Comparison of ENCODE assay signal across 8 mouse cellular contexts in the genomic region with DNA sequence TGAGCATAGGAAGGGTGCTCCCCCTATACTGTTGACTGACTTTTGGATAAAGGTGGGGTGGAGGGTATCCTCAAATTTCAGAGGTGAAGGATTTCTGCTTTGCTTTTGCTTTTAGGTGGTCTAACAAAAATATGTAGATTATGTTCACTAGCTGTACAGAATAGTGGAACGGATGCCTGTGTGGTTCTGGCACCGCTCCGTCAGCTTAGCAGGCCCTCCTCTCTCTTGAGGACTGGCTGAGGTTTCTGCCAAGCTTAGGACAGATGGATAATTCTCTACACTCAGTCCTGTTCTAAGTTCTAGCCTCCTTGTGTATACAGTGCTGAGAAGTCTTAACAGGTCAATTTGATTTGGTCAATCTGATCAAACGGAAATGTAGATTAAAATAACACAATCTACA. TPM values are rescaled to one million over a fixed set of nuclear protein-coding genes. Genes with fewer than 3 reads are reported as not detected.
DNase-seq lines count a peak whose midpoint lies in the region; ATAC-seq and TF ChIP-seq lines count a peak whose summit lies in the region.

No protein-coding gene starts in this region.

- H3K27me3 ChIP-seq in erythroblast, embryonic 14.5 days (ENCODE audit: control insufficient read depth): peaks cover 26% of the 10 kb centered on the region
- H3K27me3 ChIP-seq in E14TG2a.4 (ENCODE audit: insufficient read depth, low read length): peaks cover 22% of the 10 kb centered on the region
- H3K27me3 ChIP-seq in forebrain, embryonic 15.5 days: peaks cover 2% of the 10 kb centered on the region; the same call in 1 of the 2 replicates
- H3K27me3 ChIP-seq in liver, embryonic 12.5 days (replicated peaks): peaks cover 10% of the 10 kb centered on the region

- peaks cover 39% of the 10 kb centered on the region for H3K36me3 ChIP-seq in erythroblast, embryonic 14.5 days (ENCODE audit: control insufficient read depth)
- peaks cover 42% of the 10 kb centered on the region for H3K36me3 ChIP-seq in E14TG2a.4 (ENCODE audit: insufficient read depth, low read length)
- peaks cover 26% of the 10 kb centered on the region for H3K36me3 ChIP-seq in forebrain, embryonic 15.5 days
- peaks cover 37% of the 10 kb centered on the region for H3K36me3 ChIP-seq in liver, embryonic 12.5 days

- H3K4me3 ChIP-seq in erythroblast, embryonic 14.5 days (replicated peaks): peak overlapping the region; percentile 82
- peak overlapping the region; percentile 90 for H3K4me3 ChIP-seq in E14TG2a.4 (replicated peaks; ENCODE audit: low read length)
- peak overlapping the region; percentile 50 for H3K4me3 ChIP-seq in forebrain, embryonic 15.5 days
- peak overlapping the region; percentile 74 for H3K4me3 ChIP-seq in liver, embryonic 12.5 days

- TF ChIP-seq CTCF in E14TG2a.4 (conservative IDR thresholded peaks at IDR 0.05; ENCODE audit: low read length): no peak

- 61% methylated on average over 4 of the region's 4 CpGs for WGBS in forebrain, embryonic 15.5 days
- 73% methylated on average over 4 of the region's 4 CpGs for WGBS in liver, embryonic 12.5 days (ENCODE audit: insufficient replicate concordance)

- H3K4me2 ChIP-seq in forebrain, embryonic 15.5 days (replicated peaks): peak overlapping the region; percentile 87
- peak overlapping the region; percentile 91 for H3K4me2 ChIP-seq in liver, embryonic 12.5 days

- H3K27ac ChIP-seq in forebrain, embryonic 15.5 days (replicated peaks): no peak overlapping the region
- H3K27ac ChIP-seq in liver, embryonic 12.5 days: peak overlapping the region; percentile 68

- no peak for DNase-seq in right cerebral cortex, postnatal 36 days (ENCODE audit: low spot score in 2 of 2)
- DNase-seq in ovary, postnatal 10 days (ENCODE audit: low spot score): no peak
- DNase-seq in gastrocnemius, postnatal 36 days: no peak

- ATAC-seq in erythroblast, adult 5-6 weeks (replicated peaks; ENCODE audit: low FRiP score, poor library complexity, severe bottlenecking): no peak
- no peak; the same call in 1 of the 2 replicates for ATAC-seq in forebrain, embryonic 15.5 days (replicated peaks)
- no peak for ATAC-seq in liver, embryonic 12.5 days

- H3K9ac ChIP-seq in forebrain, embryonic 15.5 days (replicated peaks): peak overlapping the region; percentile 52; the same call in 1 of the 2 replicates
- H3K9ac ChIP-seq in liver, embryonic 12.5 days: peak overlapping the region; percentile 79

- no peaks in the 10 kb centered on the region for H3K9me3 ChIP-seq in erythroblast, embryonic 14.5 days (ENCODE audit: control insufficient read depth, low read length)
- H3K9me3 ChIP-seq in E14TG2a.4 (ENCODE audit: low read length): no peaks in the 10 kb centered on the region
- H3K9me3 ChIP-seq in forebrain, embryonic 15.5 days: no peaks in the 10 kb centered on the region
- H3K9me3 ChIP-seq in liver, embryonic 12.5 days (replicated peaks): no peaks in the 10 kb centered on the region

- intact Hi-C loops in gastrocnemius, postnatal 36 days (cut with DNase I): no loop called here

- H3K4me1 ChIP-seq in erythroblast, embryonic 14.5 days (ENCODE audit: control insufficient read depth): peaks cover 24% of the 10 kb centered on the region
- peaks cover 34% of the 10 kb centered on the region for H3K4me1 ChIP-seq in E14TG2a.4 (replicated peaks; ENCODE audit: low read depth, low read length)
- peaks cover 21% of the 10 kb centered on the region for H3K4me1 ChIP-seq in forebrain, embryonic 15.5 days
- H3K4me1 ChIP-seq in liver, embryonic 12.5 days: peaks cover 20% of the 10 kb centered on the region

RNA-seq across cellular contexts. Expression of a gene that starts 5.1 kb away (rescaled TPM):
- polyA plus RNA-seq in erythroblast, embryonic 14.5 days (2012): not detected in 2 replicates
- total RNA-seq in erythroblast, adult 5-6 weeks (2015; ENCODE audit: low replicate concordance): not detected in 2 replicates
- not detected in 2 replicates for total RNA-seq in erythroblast, adult 5-6 weeks (2017; ENCODE audit: low replicate concordance)
- polyA plus RNA-seq in forebrain, embryonic 15.5 days (2015; fragmentation: Nextera tagmentation; extraction: Ambion mirVana): 15.9 and 18.5 TPM in 2 replicates
- polyA plus RNA-seq in liver, embryonic 12.5 days (2016; fragmentation: Nextera tagmentation; extraction: Ambion mirVana): 4.2 and 5.1 TPM in 2 replicates
- 1 to 10 TPM; 2.5 TPM for total RNA-seq in gastrocnemius, postnatal 36 days (2021)

RNA-seq across cellular contexts. Expression of a gene that starts 9.7 kb away (rescaled TPM):
- polyA plus RNA-seq in erythroblast, embryonic 14.5 days (2012): 4.6 and 5.1 TPM in 2 replicates
- total RNA-seq in erythroblast, adult 5-6 weeks (2015; ENCODE audit: low replicate concordance): 12.7 and 21.9 TPM in 2 replicates
- total RNA-seq in erythroblast, adult 5-6 weeks (2017; ENCODE audit: low replicate concordance): 10.6 and 27.0 TPM in 2 replicates
- 123 and 127 TPM in 2 replicates for polyA plus RNA-seq in forebrain, embryonic 15.5 days (2015; fragmentation: Nextera tagmentation; extraction: Ambion mirVana)
- polyA plus RNA-seq in liver, embryonic 12.5 days (2016; fragmentation: Nextera tagmentation; extraction: Ambion mirVana): 110 and 111 TPM in 2 replicates
- 10 to 100 TPM; 76.7 to 86.2 TPM for total RNA-seq in gastrocnemius, postnatal 36 days (2021)

RNA-seq across cellular contexts. Expression of a gene that starts 18.0 kb away (rescaled TPM):
- not detected in 2 replicates for polyA plus RNA-seq in erythroblast, embryonic 14.5 days (2012)
- not detected in 2 replicates for total RNA-seq in erythroblast, adult 5-6 weeks (2015; ENCODE audit: low replicate concordance)
- not detected in 2 replicates for total RNA-seq in erythroblast, adult 5-6 weeks (2017; ENCODE audit: low replicate concordance)
- not detected in 2 replicates for polyA plus RNA-seq in forebrain, embryonic 15.5 days (2015; fragmentation: Nextera tagmentation; extraction: Ambion mirVana)
- polyA plus RNA-seq in liver, embryonic 12.5 days (2016; fragmentation: Nextera tagmentation; extraction: Ambion mirVana): 0.06 and 0.08 TPM in 2 replicates
- under 1 TPM; 0.15 to 0.32 TPM for total RNA-seq in gastrocnemius, postnatal 36 days (2021)

RNA-seq across cellular contexts. Expression of a gene that starts 29.2 kb away (rescaled TPM):
- 1.8 and 2.6 TPM in 2 replicates for polyA plus RNA-seq in erythroblast, embryonic 14.5 days (2012)
- 8.1 and 14.4 TPM in 2 replicates for total RNA-seq in erythroblast, adult 5-6 weeks (2015; ENCODE audit: low replicate concordance)
- 9.2 and 12.4 TPM in 2 replicates for total RNA-seq in erythroblast, adult 5-6 weeks (2017; ENCODE audit: low replicate concordance)
- 5.1 and 5.5 TPM in 2 replicates for polyA plus RNA-seq in forebrain, embryonic 15.5 days (2015; fragmentation: Nextera tagmentation; extraction: Ambion mirVana)
- polyA plus RNA-seq in liver, embryonic 12.5 days (2016; fragmentation: Nextera tagmentation; extraction: Ambion mirVana): 33.6 and 36.3 TPM in 2 replicates
- 10 to 100 TPM; 27.1 to 30.3 TPM for total RNA-seq in gastrocnemius, postnatal 36 days (2021)

RNA-seq across cellular contexts. Expression of a gene that starts 37.2 kb away (rescaled TPM):
- 0.50 and 0.81 TPM in 2 replicates for polyA plus RNA-seq in erythroblast, embryonic 14.5 days (2012)
- 16.9 and 28.8 TPM in 2 replicates for total RNA-seq in erythroblast, adult 5-6 weeks (2015; ENCODE audit: low replicate concordance)
- 6.5 and 8.1 TPM in 2 replicates for total RNA-seq in erythroblast, adult 5-6 weeks (2017; ENCODE audit: low replicate concordance)
- 12.0 and 12.9 TPM in 2 replicates for polyA plus RNA-seq in forebrain, embryonic 15.5 days (2015; fragmentation: Nextera tagmentation; extraction: Ambion mirVana)
- polyA plus RNA-seq in liver, embryonic 12.5 days (2016; fragmentation: Nextera tagmentation; extraction: Ambion mirVana): 70.0 and 73.6 TPM in 2 replicates
- 1 to 10 TPM; 4.8 to 7.0 TPM for total RNA-seq in gastrocnemius, postnatal 36 days (2021)

Comparison
In these comparisons a context has a peak if more than half of its experiments do, and no peak if none do; other contexts are left out.
1. RNA of a gene that starts 9.7 kb away (polyA plus RNA-seq): 123 to 127 TPM in forebrain, embryonic 15.5 days and 110 to 111 TPM in liver, embryonic 12.5 days; 4.6 to 5.1 TPM in erythroblast, embryonic 14.5 days; every median in the first group is over 10 times any median in the second.
2. Peak in every context shown above with its lines, with median percentiles within 50 percentile points of each other: H3K4me3 ChIP-seq.